Mouse (Mus musculus) C2C12 (cell line): ENCODE results near the gene Cacna1c. TPM values are rescaled to one million over a fixed set of nuclear protein-coding genes. Genes with fewer than 3 reads are reported as not detected.

Experiments used
- H3K27me3 ChIP-seq: one replicate; pipeline ENCODE4 v1.6.1; 2011; ENCODE audit not compliant: control insufficient read depth, insufficient read depth, insufficient read length
- H3K36me3 ChIP-seq: one replicate; pipeline ENCODE4 v1.6.1; 2011; ENCODE audit not compliant: control insufficient read depth, insufficient read depth
- H3K4me3 ChIP-seq: one replicate; pipeline ENCODE4 v1.5.1; 2011; ENCODE audit warnings: mild to moderate bottlenecking, control low read depth; ENCODE audit not compliant: poor library complexity, insufficient read depth, severe bottlenecking
- H3K79me2 ChIP-seq: one replicate; pipeline ENCODE4 v1.6.1; 2011; ENCODE audit not compliant: control insufficient read depth, insufficient read depth
- H3K79me3 ChIP-seq: one replicate; pipeline ENCODE4 v1.6.1; 2011; ENCODE audit warnings: low read depth, control low read depth
- H3ac ChIP-seq: one replicate; pipeline ENCODE3; 2011; ENCODE audit warnings: low read depth; ENCODE audit not compliant: control insufficient read depth, insufficient read length
- CEBPB ChIP-seq: IDR thresholded peaks from one replicate; pipeline ENCODE4 v1.6.1; 2011; ENCODE audit warnings: low read depth, mild to moderate bottlenecking, control low read depth, moderate library complexity
- CTCF ChIP-seq: IDR thresholded peaks from one replicate; pipeline ENCODE4 v1.5.1; 2011; ENCODE audit not compliant: control insufficient read depth, insufficient read depth, insufficient read length
- FOSL1 ChIP-seq: IDR thresholded peaks from one replicate; pipeline ENCODE4 v1.8.0; 2011; ENCODE audit warnings: mild to moderate bottlenecking, low read length; ENCODE audit not compliant: poor library complexity, insufficient read depth, severe bottlenecking
- MAX ChIP-seq: IDR thresholded peaks from one replicate; pipeline ENCODE4 v1.6.1; 2011; ENCODE audit warnings: mild to moderate bottlenecking, control low read depth
- MYOD1 ChIP-seq: IDR thresholded peaks from one replicate; pipeline ENCODE4 v1.6.1; 2011; ENCODE audit warnings: low read depth; ENCODE audit not compliant: control insufficient read depth, insufficient read length
- MYOG ChIP-seq: IDR thresholded peaks from one replicate; pipeline ENCODE4 v1.6.1; 2011; ENCODE audit not compliant: control insufficient read depth, insufficient read length; ENCODE audit errors: extremely low read depth
- USF1 ChIP-seq: IDR thresholded peaks from one replicate; pipeline ENCODE4 v1.6.1; 2011; ENCODE audit warnings: low read depth, mild to moderate bottlenecking, control low read depth, moderate library complexity
- polyA plus RNA-seq: library from polyadenylated mRNA; unstranded; fragments of >200 nt; fragmentation: generic; extraction: Trizol; gene quantifications from one replicate; pipeline ENCODE4 v1.2.1, GENCODE M21; 2012; ENCODE audit warnings: missing spikeins

The Cacna1c gene
- polyA plus RNA-seq, 1 experiment = not detected

DNA sequence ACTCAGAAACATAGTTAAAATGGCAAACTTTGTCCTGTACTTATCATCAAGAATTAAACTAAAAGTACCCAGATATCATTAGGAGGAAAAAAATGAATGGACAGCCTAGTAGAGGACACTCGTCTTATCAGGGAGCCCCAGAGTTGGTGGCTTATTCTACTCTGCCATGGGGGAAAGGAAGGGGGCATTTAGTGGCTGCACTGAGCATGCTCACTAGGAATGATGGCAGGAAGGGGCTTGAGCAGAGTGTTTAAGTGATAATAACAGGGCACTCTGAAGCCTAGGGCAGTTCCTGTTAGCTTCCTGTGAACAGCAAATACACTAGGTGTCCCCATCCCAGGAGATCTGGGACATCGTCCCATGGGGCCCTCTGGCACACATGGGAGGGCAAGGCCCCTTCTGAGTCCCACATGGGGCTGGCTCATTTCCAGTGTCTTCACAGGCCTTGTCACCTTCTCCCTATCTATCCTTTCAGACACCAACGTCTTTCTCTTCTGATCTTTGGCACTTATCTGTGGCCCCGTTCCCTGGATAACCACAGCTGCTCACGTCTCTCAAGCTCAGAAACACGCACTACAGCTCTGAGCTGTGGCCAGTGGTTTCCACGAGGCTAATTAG lies 437.8 kb downstream of the Cacna1c start:
- Histone ChIP-seq H3ac (no peak overlapping the region), H3K79me2 (no peaks in the 10 kb centered on the region), H3K79me3 (no peaks in the 10 kb centered on the region), H3K36me3 (no peaks in the 10 kb centered on the region), H3K4me3 (no peak overlapping the region), H3K27me3 (peaks cover 17% of the 10 kb centered on the region)
- TF ChIP-seq MAX (no peak), MYOD1 (no peak), CTCF (no peak), USF1 (no peak), FOSL1 (no peak)

DNA sequence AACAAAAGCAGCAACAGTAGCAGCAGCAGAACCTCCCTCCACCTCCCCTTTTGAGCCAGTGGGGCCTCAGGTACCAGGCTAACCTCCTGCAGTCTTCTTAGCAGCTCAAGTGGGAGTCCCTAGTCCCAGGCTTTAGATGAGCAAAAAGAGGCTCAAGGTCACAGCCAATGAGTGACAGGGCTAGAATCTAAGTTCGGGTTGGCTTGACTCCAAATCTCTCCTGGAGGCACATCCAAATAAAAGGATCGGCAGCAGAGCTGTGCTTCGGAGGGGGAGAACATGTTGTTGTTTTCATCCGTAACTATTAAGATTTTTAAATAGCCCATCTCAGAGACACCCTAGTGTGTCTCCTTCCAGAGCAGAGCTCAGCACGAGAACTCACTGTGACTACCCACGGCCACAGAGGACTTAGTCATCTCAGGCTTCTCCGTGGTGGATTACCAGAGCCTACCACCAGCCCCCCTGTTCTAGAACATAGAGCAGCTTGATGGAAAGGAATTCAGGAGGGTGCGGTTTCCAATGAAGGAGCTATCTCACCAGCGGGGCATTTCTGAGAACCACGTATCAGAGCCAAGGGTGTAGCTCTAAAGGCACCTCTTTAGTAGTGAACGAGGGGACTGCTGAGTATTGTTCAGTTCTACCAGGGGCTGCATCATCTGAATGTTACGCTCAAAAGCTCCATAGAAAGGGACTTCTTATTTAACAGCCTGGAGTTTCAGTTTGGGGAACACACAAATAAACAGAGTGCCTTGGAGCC lies 438.5 kb downstream of the Cacna1c start:
- Histone ChIP-seq H3K36me3 (no peaks in the 10 kb centered on the region), H3K79me2 (no peaks in the 10 kb centered on the region), H3K4me3 (no peak overlapping the region), H3ac (no peak overlapping the region), H3K79me3 (no peaks in the 10 kb centered on the region), H3K27me3 (peaks cover 17% of the 10 kb centered on the region)
- TF ChIP-seq FOSL1 (no peak), MAX (no peak), CEBPB (no peak), MYOG (no peak), MYOD1 (no peak), CTCF (no peak), USF1 (no peak)

DNA sequence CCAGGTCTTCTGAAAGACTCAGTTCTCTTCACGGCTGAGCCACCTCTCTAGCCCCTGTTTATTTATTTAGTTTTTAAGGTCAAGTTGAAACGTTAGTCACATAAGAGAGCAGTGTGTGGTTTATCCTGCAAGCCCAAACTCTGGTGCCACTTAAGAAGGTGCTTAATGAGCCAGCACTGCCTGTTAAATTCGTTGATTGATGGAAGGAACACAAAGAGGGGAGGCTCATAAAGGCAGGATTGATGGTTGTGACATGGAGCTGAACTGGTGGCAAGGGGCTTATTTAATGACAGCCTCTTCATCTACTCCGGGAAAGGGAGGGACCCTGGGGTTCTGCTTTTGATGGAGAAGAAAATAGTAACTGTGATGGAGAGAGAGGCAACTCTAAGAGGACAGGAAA lies 439.7 kb downstream of the Cacna1c start:
- Histone ChIP-seq H3K27me3 (peaks cover 18% of the 10 kb centered on the region), H3K4me3 (no peak overlapping the region), H3K79me3 (no peaks in the 10 kb centered on the region), H3K79me2 (no peaks in the 10 kb centered on the region), H3ac (no peak overlapping the region), H3K36me3 (no peaks in the 10 kb centered on the region)
- TF ChIP-seq CTCF = no peak
- TF ChIP-seq MYOG = no peak
- TF ChIP-seq CEBPB = no peak
- TF ChIP-seq USF1 = no peak
- no peak for TF ChIP-seq MAX
- no peak for TF ChIP-seq MYOD1
- TF ChIP-seq FOSL1 = no peak

DNA sequence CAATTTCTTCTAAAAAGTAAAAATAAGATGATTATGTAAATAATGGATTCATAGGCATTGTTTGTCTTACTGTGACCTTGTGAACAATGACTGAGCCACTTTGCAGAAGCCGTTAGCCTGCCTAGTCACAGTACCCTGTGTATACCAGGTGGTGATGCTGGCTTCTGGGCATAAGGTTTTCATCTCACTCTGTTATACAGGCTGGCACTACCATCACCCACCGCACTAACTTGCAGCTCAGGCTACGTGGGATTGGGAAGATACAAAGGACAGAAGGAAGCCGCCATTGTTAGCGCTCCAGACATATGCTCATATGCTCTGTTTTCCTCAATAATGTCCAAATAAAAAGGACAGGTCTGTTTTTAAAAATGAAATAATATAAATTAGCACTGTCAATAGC lies 440.4 kb downstream of the Cacna1c start:
- Histone ChIP-seq H3K79me2 (no peaks in the 10 kb centered on the region), H3K79me3 (no peaks in the 10 kb centered on the region), H3K4me3 (no peak overlapping the region), H3K36me3 (no peaks in the 10 kb centered on the region), H3ac (no peak overlapping the region), H3K27me3 (peaks cover 20% of the 10 kb centered on the region)
- TF ChIP-seq MYOD1 (no peak), FOSL1 (no peak), CTCF (no peak), MAX (no peak), CEBPB (no peak), USF1 (no peak), MYOG (no peak)

DNA sequence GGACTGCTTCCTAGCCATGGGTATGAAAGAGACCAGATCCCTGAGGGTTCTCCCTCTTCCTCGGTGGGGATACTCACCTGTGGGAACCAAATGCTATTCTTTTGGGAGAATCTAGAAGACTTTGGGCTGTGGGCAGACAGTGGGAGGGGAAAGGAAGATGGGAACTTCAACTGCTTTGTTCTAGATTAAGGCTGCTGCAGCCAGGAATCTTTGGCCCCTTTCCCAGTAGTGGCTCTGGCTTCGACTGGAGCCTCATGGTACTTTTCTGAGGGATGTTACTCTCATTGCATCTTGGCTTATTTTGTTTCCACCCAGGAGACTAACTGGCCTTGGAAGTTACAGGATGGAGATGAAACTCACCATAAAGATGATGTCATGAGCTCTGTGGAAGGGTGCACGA lies 441.8 kb downstream of the Cacna1c start:
- Histone ChIP-seq H3K27me3 (peaks cover 16% of the 10 kb centered on the region), H3K79me3 (no peaks in the 10 kb centered on the region)
- TF ChIP-seq USF1 (no peak), MAX (no peak), CTCF (no peak), FOSL1 (no peak), MYOG (no peak), MYOD1 (no peak), CEBPB (no peak)

More for the DNA sequence above, 441.8 kb downstream of the Cacna1c start:
- no peaks in the 10 kb centered on the region for H3K36me3 ChIP-seq
- H3K4me3 ChIP-seq = no peak overlapping the region
- H3ac ChIP-seq = no peak overlapping the region
- no peaks in the 10 kb centered on the region for H3K79me2 ChIP-seq
